Mouse (Mus musculus) cortical plate, adult 2 months (tissue): ENCODE results near the gene Traf2.

Experiments used
- CTCF ChIP-seq: fragments of 200-500 bp; IDR thresholded peaks from 2 replicates; pipeline ENCODE4 v1.5.1; 2011; ENCODE audit warnings: mild to moderate bottlenecking, control low read depth, low read length; ENCODE audit not compliant: insufficient read depth; ENCODE audit errors: extremely low read depth
- POLR2A ChIP-seq: fragments of 200-500 bp; IDR thresholded peaks from 2 replicates; pipeline ENCODE4 v1.6.1; 2011; ENCODE audit warnings: mild to moderate bottlenecking, low read length, control low read depth; ENCODE audit not compliant: insufficient read depth; ENCODE audit errors: extremely low read depth

DNA sequence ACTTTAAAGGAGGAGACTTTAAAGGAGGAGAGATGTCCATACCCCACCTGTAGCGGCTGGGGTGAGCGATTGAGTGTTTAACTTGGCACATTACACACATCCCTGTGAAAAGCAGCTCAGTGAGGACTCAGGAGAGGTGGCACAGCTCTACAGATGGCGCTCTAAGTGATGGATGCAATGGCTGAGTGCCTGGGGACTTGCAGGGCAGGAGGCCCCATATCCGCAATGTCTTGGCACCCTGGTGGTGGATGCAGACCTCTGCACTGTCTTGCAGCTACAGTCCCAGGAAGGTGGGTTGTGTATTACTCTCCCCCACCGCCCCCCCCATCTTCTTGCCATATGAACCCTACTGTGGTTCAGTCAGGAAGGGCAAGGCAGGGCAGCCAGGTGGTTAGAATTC is 39.8 kb downstream of the Traf2 start:
- TF ChIP-seq CTCF: no peak
- TF ChIP-seq POLR2A: no peak
